Mouse (Mus musculus) ES-E14 (cell line): ENCODE measurements at regions not wholly inside any gene's neighbourhood (a gene's known extent, or its start where the extent isn't known, plus 50 kb on each side); places are given as distances from the start of the nearest gene placed in this dataset.

Source experiments
- DNase-seq: peaks from one replicate; pipeline ENCODE4 v3.0.0-alpha.2; 2013; ENCODE audit warnings: low read depth, low spot score
- H3K27ac ChIP-seq: 2 replicates; pipeline ENCODE4 v1.5.1; 2012; ENCODE audit warnings: low read depth, mild to moderate bottlenecking, low read length, moderate library complexity, mixed read lengths; ENCODE audit not compliant: poor library complexity, insufficient read depth, severe bottlenecking
- H3K36me3 ChIP-seq: 2 replicates; pipeline ENCODE4 v1.6.1; 2012; ENCODE audit warnings: mild to moderate bottlenecking, low read length, moderate library complexity, mixed read lengths; ENCODE audit not compliant: control insufficient read depth, poor library complexity, insufficient read depth, severe bottlenecking
- H3K4me1 ChIP-seq, 2 experiments: fragments of 150-350 bp in 1 of 2; sonication (generic) in 1 of 2; 2 replicates each; pipeline ENCODE4 v1.6.1; 2012; ENCODE audit warnings: low read length in 2 of 2, mild to moderate bottlenecking in 1 of 2, mixed read lengths in 1 of 2; ENCODE audit not compliant: control insufficient read depth in 2 of 2, insufficient read depth in 2 of 2, poor library complexity in 1 of 2
- H3K4me3 ChIP-seq, 2 experiments: fragments of 150-350 bp in 1 of 2; sonication (generic) in 1 of 2; 2 replicates each; pipeline ENCODE4 v1.5.1; 2012; ENCODE audit warnings: low read length in 2 of 2, low read depth in 1 of 2, mild to moderate bottlenecking in 1 of 2, mixed read lengths in 1 of 2; ENCODE audit not compliant: insufficient read depth in 1 of 2, poor library complexity in 1 of 2, severe bottlenecking in 1 of 2
- H3K9ac ChIP-seq: 2 replicates; pipeline ENCODE4 v1.6.1; 2012; ENCODE audit warnings: low read depth, mild to moderate bottlenecking, low read length, mixed read lengths; ENCODE audit not compliant: poor library complexity, insufficient read depth, severe bottlenecking
- H3K9me3 ChIP-seq: fragments of 150-350 bp; sonication (generic); 2 replicates; pipeline ENCODE4 v1.6.1; 2012; ENCODE audit warnings: low read depth, mild to moderate bottlenecking, low read length; ENCODE audit not compliant: control insufficient read depth, insufficient read depth
- CHD2 ChIP-seq: IDR thresholded peaks from 2 replicates; pipeline ENCODE4 v1.6.1; 2014; ENCODE audit warnings: mild to moderate bottlenecking, low read depth, low read length, inconsistent platforms
- HCFC1 ChIP-seq: IDR thresholded peaks from 2 replicates; pipeline ENCODE4 v1.6.1; 2012; ENCODE audit warnings: low read length, inconsistent platforms, borderline replicate concordance; ENCODE audit not compliant: insufficient read depth
- MAFK ChIP-seq: IDR thresholded peaks from 2 replicates; pipeline ENCODE4 v1.6.1; 2014; ENCODE audit warnings: mild to moderate bottlenecking, low read depth, low read length, inconsistent platforms; ENCODE audit not compliant: insufficient read depth
- ZC3H11A ChIP-seq: IDR thresholded peaks from 2 replicates; pipeline ENCODE4 v1.6.1; 2012; ENCODE audit warnings: low read depth, mild to moderate bottlenecking, inconsistent platforms, low read length, borderline replicate concordance
- ZNF384 ChIP-seq: IDR thresholded peaks from 2 replicates; pipeline ENCODE4 v1.6.1; 2012; ENCODE audit warnings: low read depth, low read length, inconsistent platforms
- in situ Hi-C, 2 experiments: fragments of 600-800 bp; cut with MboI; formaldehyde crosslinking; loops; one replicate each; pipeline ENCODE4 v1.15.1; 2025; ENCODE audit warnings: low sequenced_read_pairs in 2 of 2, inconsistent platforms in 1 of 2; ENCODE audit not compliant: unreplicated experiment in 2 of 2

DNA sequence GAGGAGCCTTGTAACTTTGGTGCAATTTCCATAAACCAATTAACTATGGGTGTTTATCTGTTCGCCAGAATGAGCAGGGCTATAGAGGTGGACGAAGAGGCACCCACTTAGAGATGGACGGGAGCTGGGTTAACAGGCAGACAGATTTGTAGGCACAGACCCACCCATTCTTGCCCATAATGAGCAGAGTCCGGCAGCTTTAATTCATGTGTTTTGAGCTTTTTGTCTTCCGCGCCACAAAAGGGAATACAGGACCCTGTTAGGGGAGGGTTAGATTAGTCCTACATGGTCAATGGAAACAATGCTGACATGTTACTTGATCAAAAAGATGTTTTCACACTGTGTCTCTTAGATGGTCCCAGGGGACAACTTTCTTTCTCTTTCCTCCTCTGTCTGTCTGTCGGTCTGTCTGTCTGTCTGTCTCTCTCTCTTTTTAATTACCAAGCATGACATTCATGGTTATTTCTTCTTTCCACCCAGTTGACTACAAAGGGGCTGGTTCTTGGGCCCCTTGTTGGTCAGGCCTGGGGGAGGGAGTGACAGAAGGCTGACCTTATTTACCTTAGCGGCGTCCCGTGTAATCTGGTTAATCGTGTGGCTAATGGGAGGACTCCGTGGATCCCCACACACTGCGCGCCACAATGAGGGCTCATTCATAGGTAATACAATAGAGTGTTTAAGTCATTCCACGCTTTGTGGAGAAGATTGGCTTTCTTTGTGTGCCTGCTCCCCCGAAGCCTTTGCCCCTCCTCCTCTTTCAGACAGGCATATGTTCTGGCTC, 483.7 kb downstream of the Ofcc1 start:
- Histone ChIP-seq H3K9me3 (no peaks in the 10 kb centered on the region), H3K36me3 (no peaks in the 10 kb centered on the region), H3K9ac (no peak overlapping the region), H3K4me1 (peaks cover 0 to 2% of the 10 kb centered on the region in 2 experiments; a peak in 1 of 4 replicates), H3K4me3 (no peak overlapping the region), H3K27ac (no peak overlapping the region)
- no peak for DNase-seq
- no peak for TF ChIP-seq ZC3H11A
- TF ChIP-seq CHD2: no peak
- in situ Hi-C loops: no loop called here

DNA sequence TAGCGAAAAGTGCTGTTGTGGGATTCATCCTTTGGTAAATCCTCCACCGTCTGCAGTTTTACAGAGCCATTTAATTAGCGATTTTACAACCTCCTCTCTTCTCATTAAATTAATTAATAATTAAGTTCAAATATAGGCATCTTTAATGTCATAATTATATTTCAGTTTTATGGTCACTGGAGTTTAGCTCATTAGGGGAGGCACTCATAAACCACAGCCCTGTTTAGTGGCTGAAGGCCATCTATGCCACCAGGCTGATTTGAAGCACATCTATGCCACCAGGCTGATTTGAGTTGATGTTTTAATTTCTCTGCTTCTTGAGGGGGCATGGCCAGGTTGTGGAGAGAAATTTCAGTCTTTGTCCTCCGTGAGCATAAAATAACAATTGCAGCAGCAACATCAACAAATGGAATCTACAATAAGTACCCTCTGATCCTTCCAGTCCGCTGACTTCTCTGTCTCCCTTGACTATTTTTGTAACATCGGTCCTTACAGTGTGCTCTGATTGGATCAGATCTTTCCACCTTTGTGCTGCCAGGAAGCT, 508.9 kb downstream of the Ofcc1 start:
- DNase-seq: no peak
- H3K9me3 ChIP-seq: no peaks in the 10 kb centered on the region
- no peak for TF ChIP-seq ZC3H11A
- no peak for TF ChIP-seq MAFK
- TF ChIP-seq CHD2: no peak
- TF ChIP-seq ZNF384: no peak
- no peak for TF ChIP-seq HCFC1
- no peaks in the 10 kb centered on the region for H3K4me1 ChIP-seq
- H3K4me3 ChIP-seq: no peak overlapping the region
- no peaks in the 10 kb centered on the region for H3K36me3 ChIP-seq
- in situ Hi-C loops: no loop called here
- no peak overlapping the region for H3K9ac ChIP-seq
- H3K27ac ChIP-seq: no peak overlapping the region

DNA sequence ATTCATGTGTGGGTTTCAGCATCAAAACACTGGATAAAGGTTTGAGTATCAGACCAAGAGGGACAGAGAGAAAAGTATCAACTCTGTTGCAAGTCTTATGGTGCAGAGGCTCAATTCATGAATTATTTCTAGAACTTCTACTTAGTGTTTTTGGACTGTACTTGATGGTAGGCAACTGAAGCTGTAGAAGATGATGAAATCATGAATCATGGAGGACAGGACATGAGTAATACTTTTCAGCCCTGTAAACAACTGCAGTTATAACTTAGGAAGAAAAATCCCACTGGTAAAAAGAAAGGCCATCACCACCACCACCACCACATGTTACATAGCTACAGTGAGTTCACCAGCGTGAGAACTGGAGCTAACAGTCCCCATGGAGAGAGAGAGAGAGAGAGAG, 511.9 kb downstream of the Ofcc1 start:
- no peak overlapping the region for H3K4me3 ChIP-seq
- H3K9ac ChIP-seq: no peak overlapping the region
- H3K36me3 ChIP-seq: no peaks in the 10 kb centered on the region
- in situ Hi-C loops: no loop called here
- H3K4me1 ChIP-seq: no peaks in the 10 kb centered on the region
- DNase-seq: no peak
- TF ChIP-seq ZNF384 (no peak), MAFK (no peak), HCFC1 (no peak), ZC3H11A (no peak), CHD2 (no peak)
- H3K27ac ChIP-seq: no peak overlapping the region
- no peaks in the 10 kb centered on the region for H3K9me3 ChIP-seq

DNA sequence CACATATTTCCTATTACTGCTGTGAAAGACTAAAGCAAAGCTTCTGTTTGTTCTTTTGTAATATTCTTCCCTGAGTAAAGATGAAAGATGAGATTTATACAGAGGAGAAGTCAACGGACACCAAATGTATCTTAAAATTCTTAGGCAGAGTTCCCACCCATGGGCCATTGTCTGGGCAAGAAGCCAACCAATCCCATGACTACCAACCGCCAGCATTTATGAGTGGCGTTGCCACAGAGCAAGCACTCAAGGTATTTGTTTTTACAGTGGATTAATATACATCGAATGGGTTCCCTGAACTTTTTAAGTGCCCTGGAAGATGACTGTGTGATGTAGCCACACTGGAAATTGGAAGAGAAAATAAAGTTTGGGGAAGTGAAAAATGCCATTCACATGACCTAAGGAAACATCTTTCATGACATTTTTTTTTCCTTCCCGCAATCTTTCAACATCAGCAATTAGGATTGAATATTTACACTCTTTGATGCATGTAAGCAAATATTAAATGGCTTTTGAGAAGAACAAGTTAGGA, 525.1 kb downstream of the Ofcc1 start:
- Histone ChIP-seq H3K9ac (no peak overlapping the region), H3K9me3 (no peaks in the 10 kb centered on the region), H3K27ac (no peak overlapping the region), H3K4me1 (no peaks in the 10 kb centered on the region), H3K4me3 (no peak overlapping the region), H3K36me3 (no peaks in the 10 kb centered on the region)
- in situ Hi-C loops: no loop called here
- no peak for TF ChIP-seq HCFC1
- TF ChIP-seq ZNF384: no peak
- TF ChIP-seq CHD2: no peak
- TF ChIP-seq ZC3H11A: no peak
- no peak for TF ChIP-seq MAFK
- no peak for DNase-seq
